Mouse (Mus musculus): ENCODE results near the gene Hist2h2be. TPM values are rescaled to one million over a fixed set of nuclear protein-coding genes. Genes with fewer than 3 reads are reported as not detected.

Gene Hist2h2be
- total and polyA plus RNA-seq, 3 experiments, result 1.8 to 3.2 TPM; not detected in 1

DNA sequence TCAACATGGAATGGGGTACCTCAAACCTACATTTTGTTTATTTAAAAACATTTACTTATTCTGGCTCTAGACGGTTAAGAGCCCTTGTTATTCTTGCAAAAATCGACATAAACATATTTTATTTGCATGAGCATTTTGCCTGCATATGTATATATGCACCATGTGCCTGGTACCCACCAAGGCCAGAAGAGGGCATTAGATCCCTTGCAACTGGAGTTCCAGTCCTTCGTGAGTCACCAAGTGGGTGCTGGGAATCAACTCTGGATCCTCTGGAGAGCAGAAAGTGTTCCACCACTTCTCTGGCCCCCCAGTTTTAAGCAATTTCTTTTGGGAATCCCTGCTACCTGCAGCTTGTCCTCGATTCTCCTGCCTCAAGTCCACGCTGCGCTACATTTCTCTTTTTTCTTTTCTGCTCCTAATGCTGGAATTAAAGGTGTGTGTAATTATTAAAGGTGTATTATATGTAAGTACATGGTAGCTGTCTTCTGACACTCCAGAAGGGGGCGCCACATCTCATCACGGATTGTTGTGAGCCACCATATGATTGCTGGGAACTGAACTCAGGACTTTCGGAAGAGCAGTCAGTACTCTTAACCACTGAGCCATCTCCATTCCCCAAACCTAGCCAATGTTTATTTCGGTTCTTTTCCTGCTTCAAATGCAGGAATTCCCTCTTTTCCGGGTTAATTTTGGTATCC lies 25.2 kb upstream of the Hist2h2be start:
- Histone ChIP-seq H3K4me3 (ENCODE audit: control insufficient read depth in 1 of 2, insufficient read depth in 1 of 2, low read depth in 2 of 2, low read length in 2 of 2) (peak overlapping the region in 1 of 2 experiments; percentile 60; a peak in 2 of 4 replicates), H3K36me3 (ENCODE audit: control insufficient read depth in 1 of 2, insufficient read depth in 2 of 2, low read length in 2 of 2) (peaks cover 0 to 16% of the 10 kb centered on the region in 2 experiments; a peak in 2 of 4 replicates), H3K27me3 (ENCODE audit: control insufficient read depth in 1 of 2, insufficient read depth in 2 of 2, low read length in 2 of 2) (no peaks in the 10 kb centered on the region), H3K9me3 (replicated peaks; ENCODE audit: insufficient read depth, low read length) (no peaks in the 10 kb centered on the region), H3K9ac (ENCODE audit: control insufficient read depth, low read depth, low read length, poor library complexity, severe bottlenecking) (no peak overlapping the region; the same call in 1 of the 2 replicates), H3K4me1 (ENCODE audit: control insufficient read depth in 1 of 2, insufficient read depth in 2 of 2, low read length in 2 of 2) (peaks cover 12 to 22% of the 10 kb centered on the region in 2 experiments), H3K27ac (ENCODE audit: control insufficient read depth, low read depth, low read length) (no peak overlapping the region), H3K79me2 (ENCODE audit: control insufficient read depth, insufficient read depth, low read length, poor library complexity) (peaks cover 9% of the 10 kb centered on the region; the same call in 1 of the 2 replicates)
- peak; percentile 69 for DNase-seq (ENCODE audit: low read depth, low spot score)
- TF ChIP-seq CHD1 (IDR thresholded peaks at IDR 0.05; ENCODE audit: low read depth, low read length) (peak; percentile 60; the same call in 1 of the 2 replicates), ZC3H11A (IDR thresholded peaks at IDR 0.05; ENCODE audit: low read depth, low read length) (peak; percentile 37), E2F4 (IDR thresholded peaks at IDR 0.05; ENCODE audit: borderline replicate concordance, low read depth, low read length) (0 out of 2 replicates have a peak, but pooled peaks have one; percentile 58), RAD21 (IDR thresholded peaks at IDR 0.05; ENCODE audit: low read depth, low read length) (peak; percentile 17), POLR2AphosphoS2 (IDR thresholded peaks at IDR 0.05; ENCODE audit: low read length) (no peak; the same call in 1 of the 2 replicates), NRF1 (IDR thresholded peaks at IDR 0.05; ENCODE audit: insufficient read depth, low read depth, low read length, poor library complexity, severe bottlenecking) (no peak), MYC (IDR thresholded peaks at IDR 0.05; ENCODE audit: low read depth, low read length) (peak; percentile 70; the same call in 1 of the 2 replicates), JUND (IDR thresholded peaks at IDR 0.05; ENCODE audit: low read depth, low read length) (0 out of 2 replicates have a peak, but pooled peaks have one; percentile 14), ZMIZ1 (IDR thresholded peaks at IDR 0.05; ENCODE audit: low read depth, low read length) (0 out of 2 replicates have a peak, but pooled peaks have one; percentile 13), HCFC1 (IDR thresholded peaks at IDR 0.05; ENCODE audit: low read depth, low read length) (peak; percentile 49), MXI1 (IDR thresholded peaks at IDR 0.05; ENCODE audit: low read depth, low read length) (no peak), ETS1 (IDR thresholded peaks at IDR 0.05; ENCODE audit: low read depth, low read length) (peak; percentile 31; the same call in 1 of the 2 replicates), RCOR1 (IDR thresholded peaks at IDR 0.05; ENCODE audit: low read depth, low read length) (0 out of 2 replicates have a peak, but pooled peaks have one; percentile 28), MAZ (IDR thresholded peaks at IDR 0.05; ENCODE audit: low read depth, low read length) (peak; percentile 74; the same call in 1 of the 2 replicates), SMC3 (IDR thresholded peaks at IDR 0.05; ENCODE audit: low read depth, low read length) (peak; percentile 37; the same call in 1 of the 2 replicates), CTCF (IDR thresholded peaks at IDR 0.05 in 2 of 3, conservative IDR thresholded peaks at IDR 0.05 in 1 of 3; ENCODE audit: control insufficient read depth in 1 of 3, insufficient read depth in 1 of 3, low read depth in 2 of 3, low read length in 3 of 3, poor library complexity in 1 of 3, severe bottlenecking in 1 of 3) (peak; percentile 57 to 62 (median 59)), TAL1 (IDR thresholded peaks at IDR 0.05; ENCODE audit: low read length) (no peak), MYB (IDR thresholded peaks at IDR 0.05; ENCODE audit: low read depth, low read length) (no peak; the same call in 1 of the 2 replicates)

Data from MEL (cell line).